Mouse (Mus musculus): ENCODE data around the gene Olfr223. TPM values are rescaled to one million over a fixed set of nuclear protein-coding genes. Genes with fewer than 3 reads are reported as not detected.

Olfr223 gene
- polyA plus RNA-seq, 1 experiment = not detected

Other genes starting within 250 kb of the Olfr223 start
- not detected in 2 replicates for gene Prss38, start 217.6 kb downstream of the Olfr223 start, polyA plus RNA-seq (2012; rRNA removed)
- gene Jmjd4, start 143.2 kb downstream of the Olfr223 start, polyA plus RNA-seq (2012; rRNA removed) = 3.8 and 4.9 TPM in 2 replicates
- 21.6 and 21.7 TPM in 2 replicates for gene Snap47, start 142.1 kb downstream of the Olfr223 start, polyA plus RNA-seq (2012; rRNA removed)
- gene Zfp867, start 120.8 kb downstream of the Olfr223 start, polyA plus RNA-seq (2012; rRNA removed) = 0.46 and 0.48 TPM in 2 replicates
- gene Zkscan17, start 66.5 kb downstream of the Olfr223 start, polyA plus RNA-seq (2012; rRNA removed) = 6.1 and 6.6 TPM in 2 replicates
- 0.30 and 0.43 TPM in 2 replicates for gene Nlrp3, start 51.7 kb downstream of the Olfr223 start, polyA plus RNA-seq (2012; rRNA removed)
- gene Olfr222, start 17.1 kb downstream of the Olfr223 start, polyA plus RNA-seq (2012; rRNA removed) = not detected in 2 replicates
- gene Mprip, start 68.0 kb upstream of the Olfr223 start, polyA plus RNA-seq (2012; rRNA removed) = 59.1 and 72.2 TPM in 2 replicates
- 1.1 and 1.4 TPM in 2 replicates for gene Pld6, start 194.4 kb upstream of the Olfr223 start, polyA plus RNA-seq (2012; rRNA removed)
- 18.3 and 22.5 TPM in 2 replicates for gene Flcn, start 216.7 kb upstream of the Olfr223 start, polyA plus RNA-seq (2012; rRNA removed)
- gene Nt5m, start 246.2 kb upstream of the Olfr223 start, polyA plus RNA-seq (2012; rRNA removed) = 31.4 and 32.6 TPM in 2 replicates
- gene Cops3, start 246.5 kb upstream of the Olfr223 start, polyA plus RNA-seq (2012; rRNA removed) = 24.6 and 26.3 TPM in 2 replicates

Data from large intestine, adult 2 months (tissue).